Mouse (Mus musculus): ENCODE measurements around the gene Camk2d. TPM values are rescaled to one million over a fixed set of nuclear protein-coding genes. Genes with fewer than 3 reads are reported as not detected.

Camk2d gene
- polyA plus RNA-seq, 1 experiment: 25.3 TPM

- 60% methylated on average over 3 of the region's 3 CpGs for WGBS
- TF ChIP-seq CTCF (IDR thresholded peaks at IDR 0.05; ENCODE audit: control insufficient read depth, insufficient read depth, low read length) (no peak), POLR2A (IDR thresholded peaks at IDR 0.05; ENCODE audit: borderline replicate concordance, control insufficient read depth, low read depth, low read length) (no peak)
- no peak overlapping the region for H3K4me3 ChIP-seq (replicated peaks; ENCODE audit: control insufficient read depth, low read depth, low read length)
- no peak overlapping the region for H3K27ac ChIP-seq (ENCODE audit: control insufficient read depth, insufficient read depth, low read depth, low read length, poor library complexity)
- no peaks in the 10 kb centered on the region; the same call in 1 of the 2 replicates for H3K4me1 ChIP-seq (ENCODE audit: control insufficient read depth, insufficient read depth, low read length)
These were observed 103.6 kb downstream of the Camk2d start for GRCm38 (mm10) chr3:126699740-126700139.

- H3K4me3 ChIP-seq (replicated peaks; ENCODE audit: control insufficient read depth, low read depth, low read length): no peak overlapping the region
- TF ChIP-seq POLR2A (IDR thresholded peaks at IDR 0.05; ENCODE audit: borderline replicate concordance, control insufficient read depth, low read depth, low read length) (no peak), CTCF (IDR thresholded peaks at IDR 0.05; ENCODE audit: control insufficient read depth, insufficient read depth, low read length) (no peak)
- H3K4me1 ChIP-seq (ENCODE audit: control insufficient read depth, insufficient read depth, low read length): no peaks in the 10 kb centered on the region; the same call in 1 of the 2 replicates
- 74% methylated on average over 6 of the region's 6 CpGs for WGBS
- no peak overlapping the region for H3K27ac ChIP-seq (ENCODE audit: control insufficient read depth, insufficient read depth, low read depth, low read length, poor library complexity)
These were observed 105.0 kb downstream of the Camk2d start for GRCm38 (mm10) chr3:126701067-126701466.

GRCm38 (mm10) chr3:126701586-126701985 lies 105.5 kb downstream of the Camk2d start:
- 88% methylated on average over 6 of the region's 6 CpGs for WGBS
- H3K4me1 ChIP-seq (ENCODE audit: control insufficient read depth, insufficient read depth, low read length): no peaks in the 10 kb centered on the region; the same call in 1 of the 2 replicates
- TF ChIP-seq POLR2A (IDR thresholded peaks at IDR 0.05; ENCODE audit: borderline replicate concordance, control insufficient read depth, low read depth, low read length) (no peak), CTCF (IDR thresholded peaks at IDR 0.05; ENCODE audit: control insufficient read depth, insufficient read depth, low read length) (no peak)

GRCm38 (mm10) chr3:126705490-126705889 lies 109.4 kb downstream of the Camk2d start:
- H3K27ac ChIP-seq (ENCODE audit: control insufficient read depth, insufficient read depth, low read depth, low read length, poor library complexity): no peak overlapping the region
- H3K4me1 ChIP-seq (ENCODE audit: control insufficient read depth, insufficient read depth, low read length): no peaks in the 10 kb centered on the region
- TF ChIP-seq POLR2A (IDR thresholded peaks at IDR 0.05; ENCODE audit: borderline replicate concordance, control insufficient read depth, low read depth, low read length): no peak
- TF ChIP-seq CTCF (IDR thresholded peaks at IDR 0.05; ENCODE audit: control insufficient read depth, insufficient read depth, low read length): no peak
- no peak overlapping the region for H3K4me3 ChIP-seq (replicated peaks; ENCODE audit: control insufficient read depth, low read depth, low read length)
- 80% methylated on average over 1 of the region's 1 CpGs for WGBS

More at GRCm38 (mm10) chr3:126701586-126701985, 105.5 kb downstream of the Camk2d start:
- H3K4me3 ChIP-seq (replicated peaks; ENCODE audit: control insufficient read depth, low read depth, low read length): no peak overlapping the region
- H3K27ac ChIP-seq (ENCODE audit: control insufficient read depth, insufficient read depth, low read depth, low read length, poor library complexity): no peak overlapping the region

GRCm38 (mm10) chr3:126714281-126714680 lies 118.2 kb downstream of the Camk2d start:
- TF ChIP-seq CTCF (IDR thresholded peaks at IDR 0.05; ENCODE audit: control insufficient read depth, insufficient read depth, low read length): no peak
- TF ChIP-seq POLR2A (IDR thresholded peaks at IDR 0.05; ENCODE audit: borderline replicate concordance, control insufficient read depth, low read depth, low read length): no peak
- H3K27ac ChIP-seq (ENCODE audit: control insufficient read depth, insufficient read depth, low read depth, low read length, poor library complexity): no peak overlapping the region
- 85% methylated on average over 1 of the region's 1 CpGs for WGBS

GRCm38 (mm10) chr3:126723021-126723449 lies 126.9 kb downstream of the Camk2d start:
- no peak overlapping the region for H3K27ac ChIP-seq (ENCODE audit: control insufficient read depth, insufficient read depth, low read depth, low read length, poor library complexity)
- no peak overlapping the region for H3K4me3 ChIP-seq (replicated peaks; ENCODE audit: control insufficient read depth, low read depth, low read length)
- TF ChIP-seq CTCF (IDR thresholded peaks at IDR 0.05; ENCODE audit: control insufficient read depth, insufficient read depth, low read length) (no peak), POLR2A (IDR thresholded peaks at IDR 0.05; ENCODE audit: borderline replicate concordance, control insufficient read depth, low read depth, low read length) (no peak)
- WGBS: 83% methylated on average over 5 of the region's 5 CpGs
- H3K4me1 ChIP-seq (ENCODE audit: control insufficient read depth, insufficient read depth, low read length): no peaks in the 10 kb centered on the region

More at GRCm38 (mm10) chr3:126714281-126714680, 118.2 kb downstream of the Camk2d start:
- H3K4me3 ChIP-seq (replicated peaks; ENCODE audit: control insufficient read depth, low read depth, low read length): no peak overlapping the region
- H3K4me1 ChIP-seq (ENCODE audit: control insufficient read depth, insufficient read depth, low read length): no peaks in the 10 kb centered on the region

- H3K4me3 ChIP-seq (replicated peaks; ENCODE audit: control insufficient read depth, low read depth, low read length): no peak overlapping the region
- H3K4me1 ChIP-seq (ENCODE audit: control insufficient read depth, insufficient read depth, low read length): no peaks in the 10 kb centered on the region
- 90% methylated on average over 5 of the region's 5 CpGs for WGBS
- TF ChIP-seq POLR2A (IDR thresholded peaks at IDR 0.05; ENCODE audit: borderline replicate concordance, control insufficient read depth, low read depth, low read length) (no peak), CTCF (IDR thresholded peaks at IDR 0.05; ENCODE audit: control insufficient read depth, insufficient read depth, low read length) (no peak)
- H3K27ac ChIP-seq (ENCODE audit: control insufficient read depth, insufficient read depth, low read depth, low read length, poor library complexity): no peak overlapping the region
These were observed 127.4 kb downstream of the Camk2d start for GRCm38 (mm10) chr3:126723458-126723857.

- H3K4me3 ChIP-seq (replicated peaks; ENCODE audit: control insufficient read depth, low read depth, low read length): no peak overlapping the region
- no peaks in the 10 kb centered on the region for H3K4me1 ChIP-seq (ENCODE audit: control insufficient read depth, insufficient read depth, low read length)
- TF ChIP-seq CTCF (IDR thresholded peaks at IDR 0.05; ENCODE audit: control insufficient read depth, insufficient read depth, low read length) (no peak), POLR2A (IDR thresholded peaks at IDR 0.05; ENCODE audit: borderline replicate concordance, control insufficient read depth, low read depth, low read length) (no peak)
- H3K27ac ChIP-seq (ENCODE audit: control insufficient read depth, insufficient read depth, low read depth, low read length, poor library complexity): no peak overlapping the region
- WGBS: 85% methylated on average over 9 of the region's 9 CpGs
These were observed 129.5 kb downstream of the Camk2d start for GRCm38 (mm10) chr3:126725647-126726046.

GRCm38 (mm10) chr3:126727387-126727786 lies 131.3 kb downstream of the Camk2d start:
- H3K27ac ChIP-seq (ENCODE audit: control insufficient read depth, insufficient read depth, low read depth, low read length, poor library complexity): no peak overlapping the region
- 85% methylated on average over 4 of the region's 4 CpGs for WGBS
- H3K4me3 ChIP-seq (replicated peaks; ENCODE audit: control insufficient read depth, low read depth, low read length): no peak overlapping the region
- H3K4me1 ChIP-seq (ENCODE audit: control insufficient read depth, insufficient read depth, low read length): no peaks in the 10 kb centered on the region
- no peak for TF ChIP-seq CTCF (IDR thresholded peaks at IDR 0.05; ENCODE audit: control insufficient read depth, insufficient read depth, low read length)
- TF ChIP-seq POLR2A (IDR thresholded peaks at IDR 0.05; ENCODE audit: borderline replicate concordance, control insufficient read depth, low read depth, low read length): no peak
